Comparison of ENCODE assay signal across 8 mouse cellular contexts in the genomic region with DNA sequence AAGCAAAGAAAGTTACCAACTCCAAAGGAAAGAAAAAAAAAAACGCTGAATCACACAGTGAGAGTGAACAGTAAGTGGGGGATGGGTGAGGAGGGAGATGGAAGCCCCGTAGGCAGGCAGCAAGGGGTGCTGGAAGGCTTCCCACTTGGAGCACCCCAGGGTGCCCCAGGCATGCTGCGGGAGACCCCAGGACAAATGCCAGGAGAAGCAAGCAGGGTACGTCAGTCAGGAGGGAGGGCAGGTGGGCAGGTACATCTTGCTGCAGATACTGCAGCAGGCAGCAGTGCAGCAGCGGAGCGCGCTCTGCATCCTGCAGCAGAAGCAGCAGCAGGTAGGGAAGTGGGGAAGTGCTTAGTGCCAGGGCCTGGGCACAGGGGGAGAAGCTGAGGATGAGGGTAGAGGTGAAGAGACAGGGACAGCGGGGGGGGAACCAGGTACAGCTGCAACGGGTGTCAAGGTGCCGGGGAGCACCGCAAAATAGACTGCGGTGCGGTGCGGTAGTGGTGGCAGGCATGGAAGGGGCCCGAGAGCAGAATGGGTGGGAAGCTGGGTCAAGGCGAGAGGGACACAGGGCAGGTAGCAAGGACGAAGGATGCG. TPM values are rescaled to one million over a fixed set of nuclear protein-coding genes. Genes with fewer than 3 reads are reported as not detected.
DNase-seq lines count a peak whose midpoint lies in the region; ATAC-seq and TF ChIP-seq lines count a peak whose summit lies in the region.

A gene (plus strand): TSS at position 280 of the 597 bp plus-strand sequence.

- peak within 1 kb of the TSS; percentile 60 for H3K4me3 ChIP-seq in limb, embryonic 12.5 days (replicated peaks)
- H3K4me3 ChIP-seq in small intestine, adult 2 months (ENCODE audit: low read depth, low read length): peak within 1 kb of the TSS; percentile 87

- H3K4me2 ChIP-seq in limb, embryonic 12.5 days: peak within 1 kb of the TSS; percentile 82

- ATAC-seq in granulocyte monocyte progenitor cell, adult 5-6 weeks (replicated peaks; ENCODE audit: poor library complexity, severe bottlenecking): 0 out of 2 replicates have a peak, but pooled peaks have one; percentile 7
- ATAC-seq in limb, embryonic 12.5 days (ENCODE audit: insufficient number of reproducible peaks, insufficient read depth, low FRiP score, low TSS enrichment, low read depth): no peak
- ATAC-seq in frontal cortex, adult (ENCODE audit: low TSS enrichment): no peak

- no peak for TF ChIP-seq CTCF in small intestine, adult 2 months (IDR thresholded peaks at IDR 0.05; ENCODE audit: extremely low read depth, insufficient read length, insufficient replicate concordance, low read depth, low read length)

- 4% methylated on average over 18 of the region's 18 CpGs for WGBS in limb, embryonic 12.5 days
- 5% methylated on average over 18 of the region's 18 CpGs for WGBS in small intestine, adult 2 months

- H3K36me3 ChIP-seq in limb, embryonic 12.5 days: no peaks in the 10 kb centered on the region
- H3K36me3 ChIP-seq in small intestine, adult 2 months (ENCODE audit: control insufficient read depth, insufficient read depth, low read length): no peaks in the 10 kb centered on the region

- H3K27ac ChIP-seq in limb, embryonic 12.5 days: no peak within 1 kb of the TSS
- no peak within 1 kb of the TSS for H3K27ac ChIP-seq in small intestine, adult 2 months (ENCODE audit: insufficient read depth, low read depth, low read length)

- H3K9me3 ChIP-seq in limb, embryonic 12.5 days: peaks cover 15% of the 10 kb centered on the region

- DNase-seq in frontal cortex, adult 2 months (ENCODE audit: extremely low spot score in 1 of 2, low spot score in 1 of 2): peak in 1 of 2 experiments; percentile 58
- no peak for DNase-seq in frontal cortex, postnatal 25 days (ENCODE audit: low spot score in 2 of 2)
- DNase-seq in right cerebral cortex, postnatal 10 days (ENCODE audit: low spot score in 2 of 2): peak; percentile 56 to 63
- no peak for DNase-seq in right cerebral cortex, postnatal 4 days

- peak within 1 kb of the TSS; percentile 69 for H3K9ac ChIP-seq in limb, embryonic 12.5 days (replicated peaks)

- peaks cover 43% of the 10 kb centered on the region for H3K27me3 ChIP-seq in limb, embryonic 12.5 days
- no peaks in the 10 kb centered on the region for H3K27me3 ChIP-seq in small intestine, adult 2 months (ENCODE audit: control insufficient read depth, insufficient read depth, low read length)

- peaks cover 13% of the 10 kb centered on the region for H3K4me1 ChIP-seq in limb, embryonic 12.5 days (replicated peaks)
- peaks cover 3% of the 10 kb centered on the region; the same call in 1 of the 2 replicates for H3K4me1 ChIP-seq in small intestine, adult 2 months (ENCODE audit: control insufficient read depth, insufficient read depth, insufficient read length, low read length)

- TF ChIP-seq POLR2A in small intestine, adult 2 months (IDR thresholded peaks at IDR 0.05; ENCODE audit: low read depth, low read length): no peak

RNA-seq across cellular contexts. Expression of the gene that starts here (rescaled TPM):
- 13.6 and 13.8 TPM in 2 replicates for polyA plus RNA-seq in frontal cortex, adult 2 months (2012; rRNA removed)
- total RNA-seq in granulocyte monocyte progenitor cell, adult 5-6 weeks (2014; fragmentation: Nextera tagmentation): 0.77 and 3.7 TPM in 2 replicates
- 0.17 and 0.31 TPM in 2 replicates for total RNA-seq in granulocyte monocyte progenitor cell, adult 5-6 weeks (2017)
- polyA plus RNA-seq in limb, embryonic 12.5 days (2016; fragmentation: Nextera tagmentation; extraction: Ambion mirVana): 3.6 and 4.3 TPM in 2 replicates
- polyA plus RNA-seq in small intestine, adult 2 months (2012; rRNA removed): 0.60 and 0.68 TPM in 2 replicates

Comparison
In these comparisons a context has a peak if more than half of its experiments do, and no peak if none do; other contexts are left out.
1. DNase-seq: peak in right cerebral cortex, postnatal 10 days (2 of 2); none in frontal cortex, postnatal 25 days (0 of 2) and right cerebral cortex, postnatal 4 days (single experiment).